Mouse (Mus musculus) testis, adult 2 months (tissue): ENCODE results near the gene Oard1. TPM values are rescaled to one million over a fixed set of nuclear protein-coding genes. Genes with fewer than 3 reads are reported as not detected.

Source experiments
- H3K27ac ChIP-seq: fragments of 200-500 bp; 2 replicates; pipeline ENCODE4 v1.5.1; 2012; ENCODE audit warnings: low read depth, low read length; ENCODE audit not compliant: control insufficient read depth, insufficient read depth
- H3K27me3 ChIP-seq: fragments of 200-500 bp; 2 replicates; pipeline ENCODE4 v1.6.1; 2012; ENCODE audit warnings: mild to moderate bottlenecking, low read length, moderate library complexity; ENCODE audit not compliant: control insufficient read depth, insufficient read depth
- H3K36me3 ChIP-seq: fragments of 200-500 bp; 2 replicates; pipeline ENCODE4 v1.6.1; 2012; ENCODE audit warnings: mild to moderate bottlenecking, low read length; ENCODE audit not compliant: control insufficient read depth, insufficient read depth
- H3K4me1 ChIP-seq: fragments of 200-500 bp; 2 replicates; pipeline ENCODE4 v1.6.1; 2012; ENCODE audit warnings: low read length; ENCODE audit not compliant: control insufficient read depth, insufficient read depth
- H3K4me3 ChIP-seq: fragments of 200-500 bp; 2 replicates; pipeline ENCODE4 v1.5.1; 2012; ENCODE audit warnings: low read depth, mild to moderate bottlenecking, low read length, moderate library complexity, mixed read lengths; ENCODE audit not compliant: control insufficient read depth
- CTCF ChIP-seq: fragments of 200-500 bp; IDR thresholded peaks from 2 replicates; pipeline ENCODE4 v1.5.1; 2012; ENCODE audit warnings: low read depth, mild to moderate bottlenecking, inconsistent platforms, low read length, moderate library complexity; ENCODE audit not compliant: control insufficient read depth, insufficient read depth, insufficient replicate concordance
- POLR2A ChIP-seq: fragments of 200-500 bp; IDR thresholded peaks from 2 replicates; pipeline ENCODE4 v1.6.1; 2012; ENCODE audit warnings: low read depth, mild to moderate bottlenecking, inconsistent platforms, low read length, moderate library complexity; ENCODE audit not compliant: control insufficient read depth
- polyA plus RNA-seq: library from polyadenylated mRNA; depleted of rRNA; stranded (reverse); fragments of >200 nt; gene quantifications from 2 replicates; pipeline ENCODE4 v1.2.3, GENCODE M21; 2012

Gene Oard1
- polyA plus RNA-seq, 1 experiment: 19.2 TPM

DNA sequence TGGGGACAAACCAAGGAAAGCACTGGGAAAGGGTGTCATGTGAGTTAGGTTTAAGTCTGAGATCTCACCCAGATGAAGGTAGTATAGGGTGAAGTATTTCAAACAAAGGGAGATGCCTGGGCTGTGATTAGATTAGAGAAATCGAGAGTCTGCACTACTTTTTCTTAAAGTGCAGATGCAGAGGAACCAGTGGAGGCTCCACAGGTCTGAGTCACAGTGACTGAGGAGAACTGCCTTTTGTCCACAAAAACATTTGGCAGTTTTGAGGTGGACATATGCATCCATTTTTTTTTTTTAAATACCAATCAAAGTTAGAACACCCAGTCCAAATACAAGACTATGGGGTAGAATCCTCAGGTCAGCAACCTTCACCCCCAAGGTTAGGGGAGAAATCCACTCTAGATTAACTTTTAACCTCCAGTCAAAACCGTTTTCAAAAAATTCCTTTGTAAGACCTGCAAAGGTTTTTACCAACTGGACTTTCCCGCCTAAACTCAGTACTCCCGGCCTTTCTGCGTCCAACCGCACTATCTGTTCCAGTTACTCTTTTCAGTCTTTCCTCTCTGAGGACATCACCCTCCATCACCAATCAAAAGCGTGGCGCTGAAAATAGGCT lies 1.8 kb upstream of the Oard1 start:
- peak overlapping the region; percentile 99 for H3K27ac ChIP-seq
- no peak for TF ChIP-seq POLR2A
- no peak for TF ChIP-seq CTCF

DNA sequence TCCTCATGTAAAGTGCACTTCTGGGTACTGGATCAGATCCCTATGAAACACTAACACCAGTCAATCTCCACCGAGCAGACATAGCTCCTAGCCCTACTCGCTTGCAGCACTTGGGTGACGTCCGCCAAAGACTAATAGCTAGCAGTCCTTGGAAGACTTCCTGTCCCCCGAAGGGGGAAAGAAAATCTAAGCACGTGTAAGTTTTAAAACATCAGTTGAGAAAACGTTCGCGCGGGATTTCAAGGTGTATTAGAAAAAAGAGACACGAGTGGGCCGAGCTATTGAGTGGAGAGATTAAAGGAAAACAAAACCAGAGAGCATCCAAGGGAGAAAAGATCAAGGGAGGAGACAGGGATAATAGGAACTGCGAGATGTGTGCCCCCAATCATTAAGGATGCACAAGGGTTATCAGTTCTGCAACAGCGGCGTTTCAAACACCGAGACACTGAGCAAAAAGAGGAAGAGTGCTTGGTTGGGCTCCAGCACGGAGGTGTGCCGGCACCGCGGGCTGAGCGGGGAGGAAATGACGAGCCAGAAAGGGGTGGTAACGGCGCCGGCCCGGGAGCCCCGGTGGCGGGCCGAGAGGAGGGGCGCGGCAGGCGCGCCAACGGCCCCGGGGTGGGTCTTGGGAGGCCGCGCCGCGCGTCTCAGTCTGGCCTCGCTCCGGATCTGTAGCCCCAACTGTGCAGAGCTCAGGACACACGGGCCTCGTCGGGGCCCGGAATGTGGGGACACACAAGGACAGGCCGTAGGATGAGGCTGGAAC lies 1.1 kb upstream of the Oard1 start:
- TF ChIP-seq CTCF: no peak
- peak; percentile 51 for TF ChIP-seq POLR2A

More for the DNA sequence above, 1.8 kb upstream of the Oard1 start:
- Histone ChIP-seq H3K36me3 (no peaks in the 10 kb centered on the region; the same call in 1 of the 2 replicates), H3K4me3 (peak overlapping the region; percentile 99), H3K4me1 (no peaks in the 10 kb centered on the region; the same call in 1 of the 2 replicates), H3K27me3 (no peaks in the 10 kb centered on the region; the same call in 1 of the 2 replicates)

DNA sequence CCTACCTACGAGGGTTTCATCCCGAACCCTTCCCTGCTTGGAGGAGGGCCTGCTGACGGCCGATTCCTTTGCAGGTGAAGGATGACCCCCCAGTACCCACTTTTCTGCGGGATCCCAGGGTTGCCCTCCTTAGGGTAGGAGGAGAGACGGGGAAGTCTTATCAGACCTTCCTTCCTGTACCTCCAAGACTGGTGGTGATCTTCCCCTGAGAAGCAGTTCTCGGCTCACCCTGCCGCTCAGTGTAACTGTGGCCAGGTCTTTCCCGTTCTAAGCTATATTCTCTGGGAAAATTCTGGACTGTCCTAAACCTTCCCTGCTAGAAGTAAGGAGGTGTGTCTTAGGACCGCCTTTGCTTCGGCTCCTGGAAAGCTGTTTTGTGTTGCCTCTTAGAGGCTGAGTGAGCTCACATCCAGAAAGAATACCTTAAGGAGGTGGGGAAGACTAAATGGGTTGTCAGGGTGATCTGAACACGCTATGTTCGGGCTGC lies 528 bp downstream of the Oard1 start:
- H3K4me3 ChIP-seq: peak overlapping the region; percentile 99
- no peaks in the 10 kb centered on the region; the same call in 1 of the 2 replicates for H3K4me1 ChIP-seq
- H3K27ac ChIP-seq: peak overlapping the region; percentile 99
- TF ChIP-seq POLR2A: no peak
- no peak for TF ChIP-seq CTCF
- H3K36me3 ChIP-seq: peaks cover 1% of the 10 kb centered on the region; the same call in 1 of the 2 replicates
- H3K27me3 ChIP-seq: no peaks in the 10 kb centered on the region; the same call in 1 of the 2 replicates

More for the DNA sequence above, 1.1 kb upstream of the Oard1 start:
- H3K4me3 ChIP-seq: peak overlapping the region; percentile 99
- H3K36me3 ChIP-seq: no peaks in the 10 kb centered on the region; the same call in 1 of the 2 replicates
- peak overlapping the region; percentile 99 for H3K27ac ChIP-seq
- H3K27me3 ChIP-seq: no peaks in the 10 kb centered on the region; the same call in 1 of the 2 replicates
- H3K4me1 ChIP-seq: no peaks in the 10 kb centered on the region; the same call in 1 of the 2 replicates

DNA sequence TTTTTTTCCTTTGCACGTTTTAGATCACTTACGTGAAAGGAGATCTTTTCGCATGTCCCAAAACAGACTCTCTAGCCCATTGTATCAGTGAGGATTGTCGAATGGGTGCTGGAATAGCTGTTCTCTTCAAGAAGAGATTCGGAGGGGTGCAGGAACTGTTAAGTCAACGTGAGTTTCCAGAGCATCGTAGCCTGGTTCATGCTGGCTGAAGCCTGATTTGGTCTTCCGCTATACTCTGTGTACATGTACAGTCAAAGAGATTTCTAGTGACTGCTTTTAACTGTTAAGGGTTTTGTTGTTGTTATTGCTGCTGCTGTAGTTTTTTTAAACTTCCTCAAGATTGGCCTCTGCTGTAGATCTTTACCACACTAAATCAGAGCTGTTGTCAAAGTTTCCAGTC lies 1.4 kb downstream of the Oard1 start:
- Histone ChIP-seq H3K4me1 (no peaks in the 10 kb centered on the region; the same call in 1 of the 2 replicates), H3K36me3 (peaks cover 3% of the 10 kb centered on the region; the same call in 1 of the 2 replicates), H3K4me3 (peak overlapping the region; percentile 67; the same call in 1 of the 2 replicates), H3K27ac (no peak overlapping the region; the same call in 1 of the 2 replicates), H3K27me3 (no peaks in the 10 kb centered on the region; the same call in 1 of the 2 replicates)
- TF ChIP-seq POLR2A (no peak), CTCF (no peak)

DNA sequence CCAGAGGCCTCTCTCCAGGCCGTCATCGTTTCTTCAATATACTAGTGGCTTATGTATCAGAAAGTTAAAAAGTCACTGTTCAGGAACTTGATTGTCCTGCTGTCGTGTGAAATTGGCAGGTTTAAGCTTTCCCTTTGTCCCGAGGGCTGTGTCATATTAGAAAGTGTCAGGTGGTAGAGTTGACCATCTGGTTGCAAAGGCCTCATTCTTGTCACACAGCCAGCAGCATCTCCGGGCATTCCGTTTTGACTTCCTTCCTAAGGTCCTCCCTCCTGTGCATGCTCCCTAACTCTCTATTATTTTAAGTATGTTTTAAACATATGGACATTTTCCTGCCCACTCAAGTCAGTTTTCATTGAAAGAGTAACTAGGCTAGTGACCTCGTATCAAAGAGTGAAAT lies 6.2 kb downstream of the Oard1 start:
- Histone ChIP-seq H3K27ac (no peak overlapping the region), H3K36me3 (peaks cover 5% of the 10 kb centered on the region), H3K4me3 (no peak overlapping the region), H3K27me3 (no peaks in the 10 kb centered on the region), H3K4me1 (no peaks in the 10 kb centered on the region)
- TF ChIP-seq CTCF: no peak
- no peak for TF ChIP-seq POLR2A

DNA sequence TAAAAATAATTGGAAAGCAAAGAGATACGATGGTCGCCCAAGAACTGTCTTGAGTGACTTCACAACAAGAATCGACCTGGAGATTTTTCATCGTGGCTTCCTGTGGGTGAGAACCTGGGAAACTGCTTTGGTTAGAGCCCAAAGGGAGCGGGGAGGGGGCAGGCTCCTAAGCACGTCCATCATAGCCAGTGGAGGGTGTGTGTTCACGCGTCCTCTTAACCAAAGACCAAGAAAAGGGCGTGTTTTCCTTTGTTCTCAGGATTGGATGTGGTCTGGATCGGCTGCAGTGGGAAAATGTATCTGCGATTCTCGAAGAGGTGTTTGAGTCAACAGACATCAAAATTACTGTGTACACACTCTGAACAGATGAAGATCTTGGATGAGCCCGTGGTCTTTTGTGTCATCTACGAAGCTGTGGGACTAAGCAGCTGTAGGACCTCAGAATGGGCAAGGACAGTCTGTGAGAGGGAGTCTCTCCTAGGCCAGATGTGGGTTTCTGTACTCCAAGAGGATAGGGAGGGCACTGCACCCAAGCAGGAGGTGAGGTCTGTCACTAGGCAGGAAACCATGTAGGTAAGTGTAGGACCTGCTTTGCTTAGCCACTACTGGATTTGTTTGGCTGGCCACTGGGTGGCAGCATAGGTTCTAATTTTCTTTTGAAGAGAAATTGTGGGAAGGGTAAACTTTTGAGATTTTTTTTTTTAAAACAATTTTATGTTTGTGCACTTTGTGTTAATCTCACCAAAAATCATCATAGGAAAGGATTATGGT lies 6.8 kb downstream of the Oard1 start:
- Histone ChIP-seq H3K27me3 (no peaks in the 10 kb centered on the region), H3K4me1 (no peaks in the 10 kb centered on the region), H3K4me3 (peak overlapping the region; percentile 3), H3K27ac (no peak overlapping the region; the same call in 1 of the 2 replicates), H3K36me3 (peaks cover 5% of the 10 kb centered on the region)
- no peak for TF ChIP-seq POLR2A
- TF ChIP-seq CTCF: no peak
